Mouse (Mus musculus) heart, postnatal 14 days (tissue): ENCODE results near the gene Olfr1371. TPM values are rescaled to one million over a fixed set of nuclear protein-coding genes. Genes with fewer than 3 reads are reported as not detected.

ENCODE experiments used
- DNase-seq, 2 experiments: peaks; one replicate each; pipeline ENCODE4 v3.0.0; 2021 to 2022
- intact Hi-C: fragments of 180-260 bp; cut with DNase I; formaldehyde crosslinking; loops from one replicate; pipeline ENCODE4 v1.15.1; 2025
- long read RNA-seq, 2 experiments: library from polyadenylated mRNA; stranded (forward); transcript quantifications; one replicate each; pipeline ENCODE4 v2.0.0; 2021
- total RNA-seq, 2 experiments: library from RNA; stranded (reverse); gene quantifications; 2 replicates each; pipeline ENCODE4 v1.2.3; 2021

Gene Olfr1371
- not detected for total RNA-seq
- long read RNA-seq, experiment 1, result 0 reads
- long read RNA-seq, experiment 2, result 0 reads

- intact Hi-C loops, result no loop called here
- no peak for DNase-seq
These were observed at the start of gene Olfr1371 for GRCm38 (mm10) chr11:52213887-52214286. Gene Olfr1371, minus strand, starts transcription at chr11:52213987.

- intact Hi-C loops, result loop anchor here (2.0 kb wide), 1 partner anchor 34 kb away; no protein-coding TSS in a partner anchor
- no peak for DNase-seq
These were observed 48.6 kb upstream of the Olfr1371 start for GRCm38 (mm10) chr11:52262338-52262737.

DNA sequence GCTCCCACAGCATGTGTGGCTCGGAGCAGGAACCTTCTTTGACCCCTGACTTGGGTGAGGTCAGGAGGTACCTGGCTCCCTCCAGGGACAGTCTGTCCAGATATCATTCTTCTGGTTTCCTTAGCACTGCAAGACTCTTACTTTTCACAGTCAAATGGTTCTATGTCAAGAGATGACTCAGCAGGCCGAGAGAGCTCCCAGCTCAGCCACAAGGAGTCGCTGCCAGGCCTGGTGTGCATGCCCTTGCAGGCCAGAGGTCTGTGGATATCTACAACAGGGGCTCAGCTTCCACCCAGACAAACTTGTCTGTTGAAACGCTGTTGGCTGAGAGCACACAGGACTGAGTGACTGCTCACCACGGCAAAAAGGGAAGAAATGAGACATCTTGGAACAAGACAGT, 48.1 kb upstream of the Olfr1371 start:
- DNase-seq, result peak; percentile 62 to 75
- intact Hi-C loops, result loop anchor here (2.0 kb wide), 1 partner anchor 35 kb away; no protein-coding TSS in a partner anchor

DNA sequence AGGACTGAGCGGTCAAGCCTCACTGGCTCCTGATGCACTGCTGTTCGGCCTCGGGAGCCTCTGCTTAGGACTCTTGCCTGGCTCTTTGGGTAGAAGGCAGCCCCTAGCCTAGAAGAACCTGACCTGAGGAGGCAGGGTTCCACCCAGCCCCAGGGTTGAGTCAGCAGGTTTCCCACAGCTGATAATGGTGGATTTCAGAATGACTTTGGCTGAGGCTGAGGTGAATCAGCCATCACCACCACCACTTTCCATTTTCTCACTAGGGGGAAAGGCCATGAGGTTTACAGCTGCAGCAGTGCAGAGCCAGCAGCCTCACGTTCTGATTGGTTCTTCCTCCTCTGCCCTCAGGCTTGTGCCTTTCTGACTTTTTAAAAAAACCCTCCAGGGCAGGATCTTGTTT, 47.1 kb upstream of the Olfr1371 start:
- intact Hi-C loops, result no loop called here
- DNase-seq, result no peak

- intact Hi-C loops, result no loop called here
- DNase-seq, result no peak
These were observed 44.9 kb upstream of the Olfr1371 start for GRCm38 (mm10) chr11:52258711-52259110.

DNA sequence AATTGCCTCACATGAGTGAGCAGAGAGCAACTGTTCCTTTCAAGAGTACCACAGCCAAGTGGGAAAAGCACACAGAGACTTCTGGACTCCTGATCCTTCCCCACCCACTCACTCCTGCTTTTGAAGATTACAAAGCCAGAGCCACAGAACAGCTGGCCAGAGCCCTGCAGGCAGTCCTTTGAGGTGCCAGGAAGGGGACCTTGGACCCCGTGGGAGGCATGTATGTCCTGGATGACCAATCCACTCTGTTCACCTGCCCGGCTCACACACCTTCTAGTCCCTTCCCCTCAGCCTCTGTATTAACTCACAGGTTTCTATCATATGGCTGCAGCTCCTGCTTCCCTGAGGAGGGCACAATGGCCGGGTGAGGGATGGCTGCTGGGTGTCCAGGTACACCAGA, 43.6 kb upstream of the Olfr1371 start:
- no peak for DNase-seq
- intact Hi-C loops, result no loop called here

GRCm38 (mm10) chr11:52255077-52255476, 41.3 kb upstream of the Olfr1371 start:
- intact Hi-C loops, result loop anchor here (2.0 kb wide), 1 partner anchor 88 kb away; no protein-coding TSS in a partner anchor

GRCm38 (mm10) chr11:52253674-52254375, 40.0 kb upstream of the Olfr1371 start:
- intact Hi-C loops, result loop anchor here (1.0 to 2.0 kb wide), 2 partner anchors 43 to 89 kb away; no protein-coding TSS in a partner anchor

More at GRCm38 (mm10) chr11:52255077-52255476, 41.3 kb upstream of the Olfr1371 start:
- DNase-seq, result no peak

GRCm38 (mm10) chr11:52252692-52253091, 38.9 kb upstream of the Olfr1371 start:
- intact Hi-C loops, result no loop called here
- no peak for DNase-seq

More at GRCm38 (mm10) chr11:52253674-52254375, 40.0 kb upstream of the Olfr1371 start:
- peak; percentile 67 to 81 for DNase-seq

- no peak for DNase-seq
- intact Hi-C loops, result no loop called here
These were observed 38.0 kb upstream of the Olfr1371 start for GRCm38 (mm10) chr11:52251770-52252169.

DNA sequence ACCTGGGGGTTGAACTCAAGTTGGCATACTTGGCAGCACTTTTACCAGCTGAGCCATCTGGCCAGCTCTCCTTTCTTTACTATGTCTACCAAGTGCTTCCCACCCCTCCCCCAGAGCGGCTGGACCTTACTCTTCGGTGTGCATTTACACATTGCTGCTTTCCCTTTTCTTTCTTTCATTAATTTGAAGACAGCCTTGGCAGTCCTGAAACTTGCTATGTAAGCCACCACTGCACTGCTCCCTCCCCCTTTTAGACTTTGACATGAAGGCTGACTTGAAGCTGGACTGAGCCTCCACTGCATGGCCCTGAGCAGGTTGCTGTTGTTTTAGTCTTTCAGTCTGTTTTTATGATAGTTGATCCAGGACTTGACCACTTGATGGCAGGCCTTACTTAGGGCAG, 35.7 kb upstream of the Olfr1371 start:
- intact Hi-C loops, result no loop called here
- DNase-seq, result no peak

DNA sequence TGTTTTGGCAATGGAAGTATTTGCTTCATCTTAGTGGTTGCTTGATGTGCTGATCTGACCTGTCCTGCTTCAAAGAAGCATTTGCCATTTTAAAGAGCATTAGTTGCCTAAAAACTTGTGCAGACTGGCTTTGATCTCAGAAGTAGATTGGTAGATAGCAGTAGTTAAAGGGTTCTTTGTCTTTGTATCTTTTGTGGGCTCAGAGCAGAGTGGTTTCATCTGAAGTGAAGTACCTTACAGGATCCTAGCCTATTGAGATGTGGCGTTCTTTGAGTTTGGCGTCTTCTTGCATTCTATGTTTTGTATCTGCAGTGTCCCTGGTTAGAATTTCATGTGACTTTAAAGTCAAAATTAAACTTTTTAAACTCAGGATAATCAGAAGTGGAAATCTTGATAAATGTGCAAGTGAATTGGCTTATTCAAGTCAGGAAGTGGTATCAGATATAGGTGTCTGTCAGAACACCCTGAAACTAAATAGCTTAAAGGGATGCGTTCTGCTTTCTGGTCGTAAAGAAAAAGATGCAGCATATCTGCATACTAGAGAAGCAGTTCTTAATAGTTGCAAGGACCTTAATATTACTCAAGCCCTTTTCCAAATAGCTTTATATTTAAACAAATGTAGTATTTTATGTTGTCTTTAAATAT, 27.2 kb upstream of the Olfr1371 start:
- DNase-seq, result no peak
- intact Hi-C loops, result no loop called here

DNA sequence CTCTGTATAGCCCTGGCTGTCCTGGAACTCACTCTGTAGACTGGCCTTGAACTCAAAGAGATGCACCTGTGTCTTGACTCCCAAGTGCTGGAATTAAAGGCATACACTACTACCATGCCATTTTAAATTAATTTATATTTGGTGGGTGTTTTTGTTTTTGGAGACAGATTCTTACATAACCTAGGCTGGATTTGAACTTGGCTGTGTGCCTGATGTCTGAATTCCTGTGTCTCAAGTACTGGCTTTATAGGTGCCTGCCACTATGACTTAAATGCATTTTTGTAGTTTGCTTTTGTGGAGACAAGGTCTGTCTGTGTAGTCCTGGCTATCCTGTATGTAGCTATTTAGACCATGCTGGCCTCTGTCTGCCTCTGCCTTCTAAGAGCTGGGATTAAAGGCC, 20.7 kb upstream of the Olfr1371 start:
- no peak for DNase-seq
- intact Hi-C loops, result no loop called here

GRCm38 (mm10) chr11:52233906-52234305, 20.1 kb upstream of the Olfr1371 start:
- no peak for DNase-seq
- intact Hi-C loops, result no loop called here

DNA sequence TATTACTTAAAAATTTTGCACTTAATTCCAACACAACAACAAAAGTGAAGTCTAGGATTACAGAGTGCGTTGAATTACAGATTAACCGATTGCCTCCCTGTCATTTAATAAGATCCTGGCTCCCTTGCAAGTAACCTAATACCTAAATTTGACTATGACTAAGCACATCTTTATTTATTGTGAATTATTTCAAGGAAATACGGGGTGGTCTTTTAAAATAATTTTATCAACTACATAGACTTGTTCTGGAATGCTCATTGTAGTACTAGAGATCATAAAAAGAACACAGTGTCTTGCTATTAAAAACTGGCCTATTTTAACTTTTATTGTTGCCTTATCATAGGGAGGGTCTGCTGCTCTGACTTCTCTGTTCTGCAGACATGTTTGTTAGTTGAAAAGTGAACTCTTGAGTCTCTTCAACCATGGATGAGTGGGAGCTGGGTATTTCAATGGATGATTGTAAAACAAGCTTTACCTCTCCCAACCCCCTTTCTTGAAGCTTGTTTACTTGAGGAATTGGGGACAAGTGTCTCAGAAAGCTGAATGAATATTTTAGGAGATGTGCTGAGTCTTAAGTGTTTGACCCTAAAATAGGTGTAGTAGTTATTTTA, 19.4 kb upstream of the Olfr1371 start:
- DNase-seq, result no peak
- intact Hi-C loops, result no loop called here

GRCm38 (mm10) chr11:52231606-52232541, 18.1 kb upstream of the Olfr1371 start, which contains the start of gene Skp1a:
Gene Skp1a, plus strand, starts transcription at chr11:52231995.
- intact Hi-C loops, result no loop called here
- DNase-seq, result peak; percentile 95 to 96

DNA sequence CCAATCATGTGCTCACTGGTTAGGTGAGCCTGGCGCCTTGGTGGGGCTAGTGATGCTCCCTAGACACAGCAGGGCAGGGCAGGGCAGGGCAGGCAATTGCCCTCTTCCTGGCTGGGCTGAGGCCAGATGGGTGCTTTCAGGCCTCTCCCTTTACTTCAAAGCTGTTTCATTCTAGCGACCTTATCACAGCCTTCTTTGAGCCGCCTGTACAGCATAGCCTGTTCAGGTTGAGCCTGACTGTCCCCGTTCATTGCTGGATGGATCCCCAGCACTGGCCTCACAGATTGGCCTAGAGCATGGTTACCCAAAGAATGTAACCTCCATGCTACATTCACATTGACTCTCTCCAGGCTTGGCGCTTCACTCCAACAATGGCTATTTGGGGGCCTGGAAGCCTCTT, 16.9 kb upstream of the Olfr1371 start:
- intact Hi-C loops, result no loop called here
- DNase-seq, result no peak

- no peak for DNase-seq
- intact Hi-C loops, result loop anchor here (10.0 kb wide), 1 partner anchor 116 kb away; no protein-coding TSS in a partner anchor
These were observed 15.1 kb upstream of the Olfr1371 start for GRCm38 (mm10) chr11:52228722-52229448.
